Mouse (Mus musculus): ENCODE measurements at regions not wholly inside any gene's neighbourhood (a gene's known extent, or its start where the extent isn't known, plus 50 kb on each side); places are given as distances from the start of the nearest gene placed in this dataset.

- Histone ChIP-seq H3K36me3 (ENCODE audit: control insufficient read depth, insufficient read depth, low read length, poor library complexity, severe bottlenecking) (no peaks in the 10 kb centered on the region), H3K27me3 (ENCODE audit: control insufficient read depth, insufficient read depth, low read length, poor library complexity, severe bottlenecking) (no peaks in the 10 kb centered on the region; the same call in 1 of the 2 replicates)
- no peak for DNase-seq (ENCODE audit: low read depth, low spot score)
Observed at GRCm38 (mm10) chr8:26526474-26527185, 407.3 kb downstream of the Gm45692 start.

GRCm38 (mm10) chr8:26527186-26527580 is 407.8 kb downstream of the Gm45692 start:
- H3K36me3 ChIP-seq (ENCODE audit: control insufficient read depth, insufficient read depth, low read length, poor library complexity, severe bottlenecking): no peaks in the 10 kb centered on the region
- no peaks in the 10 kb centered on the region; the same call in 1 of the 2 replicates for H3K27me3 ChIP-seq (ENCODE audit: control insufficient read depth, insufficient read depth, low read length, poor library complexity, severe bottlenecking)
- DNase-seq (ENCODE audit: low read depth, low spot score): no peak

- no peak for DNase-seq (ENCODE audit: low read depth, low spot score)
- H3K27me3 ChIP-seq (ENCODE audit: control insufficient read depth, insufficient read depth, low read length, poor library complexity, severe bottlenecking): no peaks in the 10 kb centered on the region; the same call in 1 of the 2 replicates
- no peaks in the 10 kb centered on the region for H3K36me3 ChIP-seq (ENCODE audit: control insufficient read depth, insufficient read depth, low read length, poor library complexity, severe bottlenecking)
Observed at GRCm38 (mm10) chr8:26529921-26530320, 410.6 kb downstream of the Gm45692 start.

GRCm38 (mm10) chr8:26533444-26534421 is 414.4 kb downstream of the Gm45692 start:
- DNase-seq (ENCODE audit: low read depth, low spot score): no peak
- Histone ChIP-seq H3K27me3 (ENCODE audit: control insufficient read depth, insufficient read depth, low read length, poor library complexity, severe bottlenecking) (no peaks in the 10 kb centered on the region; the same call in 1 of the 2 replicates), H3K36me3 (ENCODE audit: control insufficient read depth, insufficient read depth, low read length, poor library complexity, severe bottlenecking) (no peaks in the 10 kb centered on the region)

- Histone ChIP-seq H3K27me3 (ENCODE audit: control insufficient read depth, insufficient read depth, low read length, poor library complexity, severe bottlenecking) (no peaks in the 10 kb centered on the region), H3K36me3 (ENCODE audit: control insufficient read depth, insufficient read depth, low read length, poor library complexity, severe bottlenecking) (no peaks in the 10 kb centered on the region)
- DNase-seq (ENCODE audit: low read depth, low spot score): no peak
Observed at GRCm38 (mm10) chr8:26535816-26536215, 416.5 kb downstream of the Gm45692 start.

GRCm38 (mm10) chr8:26553691-26554090 is 423.4 kb upstream of the Zfp703 start:
- Histone ChIP-seq H3K36me3 (ENCODE audit: control insufficient read depth, insufficient read depth, low read length, poor library complexity, severe bottlenecking) (no peaks in the 10 kb centered on the region), H3K27me3 (ENCODE audit: control insufficient read depth, insufficient read depth, low read length, poor library complexity, severe bottlenecking) (no peaks in the 10 kb centered on the region)
- no peak for DNase-seq (ENCODE audit: low read depth, low spot score)

- H3K27me3 ChIP-seq (ENCODE audit: control insufficient read depth, insufficient read depth, low read length, poor library complexity, severe bottlenecking): no peaks in the 10 kb centered on the region
- DNase-seq (ENCODE audit: low read depth, low spot score): no peak
- H3K36me3 ChIP-seq (ENCODE audit: control insufficient read depth, insufficient read depth, low read length, poor library complexity, severe bottlenecking): no peaks in the 10 kb centered on the region
Observed at GRCm38 (mm10) chr8:26559196-26559595, 417.9 kb upstream of the Zfp703 start.

DNA sequence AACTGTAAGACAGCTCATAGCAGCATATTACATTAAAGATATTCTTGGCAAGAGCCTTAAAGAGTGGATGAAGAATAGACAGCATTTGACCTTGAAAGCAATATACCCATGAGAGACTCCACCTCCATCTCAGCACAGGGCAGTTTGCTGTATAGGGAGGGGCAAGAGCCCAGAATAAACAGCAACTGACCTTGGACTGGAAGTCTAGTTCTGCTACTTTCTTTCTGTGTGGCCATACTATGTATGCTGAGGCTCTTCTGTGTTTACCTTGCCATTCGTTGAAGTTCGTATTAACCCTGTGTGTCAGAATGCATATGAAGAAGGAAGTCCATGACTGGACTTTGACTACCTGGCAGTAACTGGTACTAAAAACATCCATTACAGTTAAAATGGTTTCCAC is 414.0 kb upstream of the Zfp703 start:
- no peaks in the 10 kb centered on the region for H3K36me3 ChIP-seq (ENCODE audit: control insufficient read depth, insufficient read depth, low read length, poor library complexity, severe bottlenecking)
- no peak for DNase-seq (ENCODE audit: low read depth, low spot score)
- H3K27me3 ChIP-seq (ENCODE audit: control insufficient read depth, insufficient read depth, low read length, poor library complexity, severe bottlenecking): no peaks in the 10 kb centered on the region

DNA sequence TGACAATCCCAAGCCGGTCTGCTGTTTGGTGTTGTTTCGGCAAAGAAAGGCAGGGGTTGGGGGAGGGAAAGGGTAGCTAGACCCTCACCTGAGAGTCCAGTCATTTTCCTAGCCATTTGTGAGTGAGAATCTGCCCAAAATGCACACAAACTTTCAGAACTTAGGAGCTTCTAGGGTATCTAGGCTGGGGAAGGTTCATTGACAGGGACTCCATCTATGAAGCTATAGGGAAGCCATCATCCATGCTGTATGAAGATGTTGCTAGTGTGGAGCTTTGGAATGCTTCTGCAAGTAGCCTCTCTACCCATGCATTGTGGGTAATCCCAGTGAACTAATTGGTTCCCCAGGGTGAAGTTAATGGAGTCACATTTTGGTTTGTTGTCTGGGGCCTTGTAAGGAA is 412.9 kb upstream of the Zfp703 start:
- no peak for DNase-seq (ENCODE audit: low read depth, low spot score)
- Histone ChIP-seq H3K36me3 (ENCODE audit: control insufficient read depth, insufficient read depth, low read length, poor library complexity, severe bottlenecking) (no peaks in the 10 kb centered on the region), H3K27me3 (ENCODE audit: control insufficient read depth, insufficient read depth, low read length, poor library complexity, severe bottlenecking) (no peaks in the 10 kb centered on the region)

DNA sequence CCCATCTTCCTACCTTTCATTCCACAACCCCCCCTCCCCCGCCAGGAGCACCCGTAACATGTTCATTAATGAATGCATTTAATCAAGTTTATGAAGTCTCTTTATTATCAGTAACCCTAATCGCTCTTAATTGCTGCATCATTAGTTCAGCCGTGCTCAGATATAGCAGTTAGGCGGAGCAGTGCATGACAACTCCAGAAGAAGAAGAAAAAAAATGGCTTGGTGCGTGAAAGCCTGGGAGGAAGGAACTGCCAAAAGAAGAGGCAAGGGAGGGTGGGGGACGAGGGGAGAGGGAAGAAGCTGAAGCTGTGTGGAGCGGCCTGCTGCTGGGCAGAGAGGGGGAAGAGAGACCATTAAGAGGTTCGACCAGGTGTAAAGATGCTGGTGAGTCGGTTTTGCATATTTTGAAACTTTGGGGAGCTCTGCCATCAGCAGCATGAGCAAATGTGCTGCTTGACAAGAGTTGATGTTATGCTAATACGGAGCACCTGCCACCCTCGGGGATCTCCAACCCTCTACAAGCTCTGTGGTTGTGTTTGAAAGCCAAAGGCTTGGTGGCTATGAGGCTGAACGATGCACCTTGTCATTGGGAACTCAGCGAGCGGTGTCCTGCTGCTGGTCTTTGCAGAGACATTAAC is 408.6 kb upstream of the Zfp703 start:
- DNase-seq (ENCODE audit: low read depth, low spot score): peak; percentile 3
- Histone ChIP-seq H3K36me3 (ENCODE audit: control insufficient read depth, insufficient read depth, low read length, poor library complexity, severe bottlenecking) (no peaks in the 10 kb centered on the region), H3K27me3 (ENCODE audit: control insufficient read depth, insufficient read depth, low read length, poor library complexity, severe bottlenecking) (no peaks in the 10 kb centered on the region)

DNA sequence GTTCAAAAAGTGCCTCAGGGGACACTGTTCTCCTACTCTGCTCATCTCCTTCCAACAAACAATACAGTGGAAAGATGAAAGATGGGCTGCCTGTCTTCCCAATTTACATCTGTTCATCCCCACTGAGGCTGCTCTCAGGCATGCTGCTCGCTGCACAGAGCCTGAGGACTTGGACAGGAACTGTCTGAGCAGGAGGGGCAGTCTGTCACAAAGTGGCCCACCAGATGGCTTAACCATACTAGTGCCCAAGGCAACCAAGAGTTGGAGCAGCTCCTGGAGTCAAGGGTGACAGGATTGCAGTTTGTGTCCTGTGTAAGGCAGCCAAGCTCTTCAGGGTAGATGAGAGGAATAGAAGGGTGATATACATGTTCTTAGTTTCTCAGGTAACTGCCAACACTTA is 388.3 kb upstream of the Zfp703 start:
- DNase-seq (ENCODE audit: low read depth, low spot score): no peak
- H3K36me3 ChIP-seq (ENCODE audit: control insufficient read depth, insufficient read depth, low read length, poor library complexity, severe bottlenecking): no peaks in the 10 kb centered on the region
- no peaks in the 10 kb centered on the region for H3K27me3 ChIP-seq (ENCODE audit: control insufficient read depth, insufficient read depth, low read length, poor library complexity, severe bottlenecking)

- Histone ChIP-seq H3K36me3 (ENCODE audit: control insufficient read depth, insufficient read depth, low read length, poor library complexity, severe bottlenecking) (no peaks in the 10 kb centered on the region), H3K27me3 (ENCODE audit: control insufficient read depth, insufficient read depth, low read length, poor library complexity, severe bottlenecking) (no peaks in the 10 kb centered on the region)
- no peak for DNase-seq (ENCODE audit: low read depth, low spot score)
Observed at GRCm38 (mm10) chr8:26590591-26591212, 386.4 kb upstream of the Zfp703 start.

GRCm38 (mm10) chr8:26591266-26591665 is 385.9 kb upstream of the Zfp703 start:
- DNase-seq (ENCODE audit: low read depth, low spot score): no peak
- no peaks in the 10 kb centered on the region for H3K27me3 ChIP-seq (ENCODE audit: control insufficient read depth, insufficient read depth, low read length, poor library complexity, severe bottlenecking)
- H3K36me3 ChIP-seq (ENCODE audit: control insufficient read depth, insufficient read depth, low read length, poor library complexity, severe bottlenecking): no peaks in the 10 kb centered on the region

GRCm38 (mm10) chr8:26593536-26594368 is 383.4 kb upstream of the Zfp703 start:
- no peaks in the 10 kb centered on the region for H3K36me3 ChIP-seq (ENCODE audit: control insufficient read depth, insufficient read depth, low read length, poor library complexity, severe bottlenecking)
- no peaks in the 10 kb centered on the region for H3K27me3 ChIP-seq (ENCODE audit: control insufficient read depth, insufficient read depth, low read length, poor library complexity, severe bottlenecking)
- DNase-seq (ENCODE audit: low read depth, low spot score): no peak
